Mouse (Mus musculus) hindbrain, embryonic 12.5 days (tissue): ENCODE measurements around the gene Arvcf. TPM values are rescaled to one million over a fixed set of nuclear protein-coding genes. Genes with fewer than 3 reads are reported as not detected.

Experiments
- ATAC-seq: fragments of 200-750 bp; cut with Nextera tagmentation; 2 replicates; pipeline ENCODE4 v1.8.0; 2017; ENCODE audit warnings: moderate TSS enrichment; ENCODE audit not compliant: low FRiP score
- H3K27ac ChIP-seq: fragments of 300-500 bp; sonication (generic); 2 replicates; pipeline ENCODE4 v1.5.1; 2016; ENCODE audit warnings: mild to moderate bottlenecking
- H3K27me3 ChIP-seq: fragments of 300-500 bp; sonication (generic); 2 replicates; pipeline ENCODE4 v1.6.1; 2016; ENCODE audit warnings: mild to moderate bottlenecking
- H3K36me3 ChIP-seq: fragments of 300-500 bp; sonication (generic); 2 replicates; pipeline ENCODE4 v1.6.1; 2016; ENCODE audit warnings: mild to moderate bottlenecking
- H3K4me1 ChIP-seq: fragments of 300-500 bp; sonication (generic); 2 replicates; pipeline ENCODE4 v1.6.1; 2016
- H3K4me2 ChIP-seq: fragments of 300-500 bp; sonication (generic); replicated peaks from 2 replicates; pipeline ENCODE4 v1.6.1; 2016; ENCODE audit warnings: mild to moderate bottlenecking
- H3K4me3 ChIP-seq: fragments of 300-500 bp; sonication (generic); 2 replicates; pipeline ENCODE4 v1.5.1; 2016; ENCODE audit warnings: mild to moderate bottlenecking
- H3K9ac ChIP-seq: fragments of 300-500 bp; sonication (generic); 2 replicates; pipeline ENCODE4 v1.6.1; 2016; ENCODE audit warnings: mild to moderate bottlenecking, moderate library complexity
- H3K9me3 ChIP-seq: fragments of 300-500 bp; sonication (generic); replicated peaks from 2 replicates; pipeline ENCODE4 v1.6.1; 2016; ENCODE audit warnings: mild to moderate bottlenecking
- WGBS: fragments of 180-500 bp; shearing (Covaris S2); methylation state at CpG from one replicate; pipeline ENCODE4 v1.1.7; 2016; 5-methylcytosine and 5-hydroxymethylcytosine counted together
- polyA plus RNA-seq: library from polyadenylated mRNA; unstranded; fragments of >200 nt; fragmentation: Nextera tagmentation; extraction: Ambion mirVana; gene quantifications from 2 replicates; pipeline ENCODE4 v1.2.1, GENCODE M21; 2016

Gene Arvcf
- polyA plus RNA-seq, 1 experiment from 2014 or later = 119 TPM

DNA sequence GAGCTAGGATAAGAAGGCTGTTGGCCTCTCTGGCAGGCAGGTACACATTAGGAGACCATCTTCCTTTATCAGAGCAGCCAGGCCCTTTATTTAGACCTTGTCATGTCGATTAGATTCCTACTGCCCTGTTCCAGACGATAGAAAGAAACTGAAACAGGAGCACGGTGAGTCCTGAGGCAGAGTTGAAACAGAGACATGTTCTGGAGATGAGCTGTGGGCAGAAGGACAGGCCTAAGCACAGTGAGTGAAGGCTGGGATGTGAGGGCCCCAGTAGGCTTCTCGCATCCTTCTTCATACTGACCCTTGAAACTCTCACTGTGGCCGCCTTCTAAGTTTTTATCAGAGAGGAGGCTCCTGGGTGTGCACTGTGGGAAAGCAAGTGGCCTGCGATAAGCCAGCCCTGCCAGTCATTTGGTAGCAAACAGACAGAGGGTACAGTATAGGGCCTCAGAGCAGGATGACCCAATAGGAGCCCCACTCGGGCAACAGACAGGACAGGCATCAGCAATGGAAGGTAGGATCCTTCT, 80.6 kb downstream of the Arvcf start:
- H3K9ac ChIP-seq = no peak overlapping the region
- 92% methylated on average over 7 of the region's 7 CpGs for WGBS
- H3K4me3 ChIP-seq = no peak overlapping the region
- H3K27ac ChIP-seq = no peak overlapping the region
- no peaks in the 10 kb centered on the region for H3K27me3 ChIP-seq
- no peak overlapping the region for H3K4me2 ChIP-seq
- H3K9me3 ChIP-seq = no peaks in the 10 kb centered on the region
- H3K36me3 ChIP-seq = no peaks in the 10 kb centered on the region
- no peak for ATAC-seq
- H3K4me1 ChIP-seq = peaks cover 22% of the 10 kb centered on the region

DNA sequence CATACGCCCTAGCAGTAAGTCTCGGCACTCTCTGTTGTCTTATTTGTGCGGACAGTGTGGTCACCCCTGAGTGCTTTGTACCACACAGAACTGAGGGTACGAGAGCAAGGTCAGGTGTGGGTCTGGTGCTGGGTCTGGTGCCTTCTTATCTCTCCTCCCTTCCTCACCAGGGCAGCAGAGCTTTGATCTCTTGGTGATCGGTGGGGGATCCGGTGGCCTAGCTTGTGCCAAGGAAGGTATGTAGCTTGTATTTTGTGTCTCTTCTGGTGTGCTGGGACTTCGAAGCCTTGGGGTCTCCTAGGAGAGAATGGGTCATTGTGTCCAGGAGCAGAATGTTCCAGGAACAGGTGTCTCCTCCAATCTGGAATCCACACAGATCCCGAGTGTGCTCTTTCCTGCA, 81.7 kb downstream of the Arvcf start:
- no peak overlapping the region for H3K4me3 ChIP-seq
- H3K9me3 ChIP-seq = no peaks in the 10 kb centered on the region
- H3K4me1 ChIP-seq = peaks cover 12% of the 10 kb centered on the region
- H3K9ac ChIP-seq = no peak overlapping the region
- H3K27ac ChIP-seq = no peak overlapping the region
- no peak for ATAC-seq
- H3K36me3 ChIP-seq = no peaks in the 10 kb centered on the region
- no peak overlapping the region for H3K4me2 ChIP-seq
- 87% methylated on average over 8 of the region's 8 CpGs for WGBS
- H3K27me3 ChIP-seq = no peaks in the 10 kb centered on the region

DNA sequence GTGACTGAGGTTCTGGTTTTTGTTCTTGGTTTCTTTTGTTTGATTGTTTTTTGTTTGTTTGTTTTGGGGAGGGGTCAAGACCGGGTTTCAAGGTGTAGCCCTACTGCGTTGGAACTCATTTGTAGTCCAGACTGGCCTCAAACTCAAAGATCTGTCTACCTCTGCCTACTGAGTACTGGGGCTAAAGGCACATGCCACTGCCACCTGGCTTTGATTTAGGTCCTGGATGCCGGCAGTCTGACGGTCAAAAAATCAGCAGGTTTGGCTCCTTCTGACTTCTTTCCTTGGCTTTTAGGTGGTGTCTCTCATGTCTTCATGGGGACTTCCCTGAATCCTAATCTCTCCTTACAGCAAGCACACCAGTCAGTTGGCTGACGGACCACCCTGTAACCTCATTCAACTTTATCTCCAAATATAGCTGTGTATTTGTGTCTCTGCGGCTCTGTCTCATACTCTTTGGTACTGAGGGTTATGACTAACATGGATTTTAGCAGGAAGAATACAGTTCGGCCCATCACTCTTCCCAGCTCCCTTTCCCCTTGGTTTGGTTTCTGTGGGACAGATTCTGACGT, 82.7 kb downstream of the Arvcf start:
- H3K27ac ChIP-seq = no peak overlapping the region
- H3K9ac ChIP-seq = no peak overlapping the region
- H3K4me1 ChIP-seq = peaks cover 3% of the 10 kb centered on the region
- H3K9me3 ChIP-seq = no peaks in the 10 kb centered on the region
- H3K27me3 ChIP-seq = no peaks in the 10 kb centered on the region
- no peak overlapping the region for H3K4me3 ChIP-seq
- no peaks in the 10 kb centered on the region for H3K36me3 ChIP-seq
- ATAC-seq = no peak
- no peak overlapping the region for H3K4me2 ChIP-seq
- WGBS = 75% methylated on average over 8 of the region's 8 CpGs

DNA sequence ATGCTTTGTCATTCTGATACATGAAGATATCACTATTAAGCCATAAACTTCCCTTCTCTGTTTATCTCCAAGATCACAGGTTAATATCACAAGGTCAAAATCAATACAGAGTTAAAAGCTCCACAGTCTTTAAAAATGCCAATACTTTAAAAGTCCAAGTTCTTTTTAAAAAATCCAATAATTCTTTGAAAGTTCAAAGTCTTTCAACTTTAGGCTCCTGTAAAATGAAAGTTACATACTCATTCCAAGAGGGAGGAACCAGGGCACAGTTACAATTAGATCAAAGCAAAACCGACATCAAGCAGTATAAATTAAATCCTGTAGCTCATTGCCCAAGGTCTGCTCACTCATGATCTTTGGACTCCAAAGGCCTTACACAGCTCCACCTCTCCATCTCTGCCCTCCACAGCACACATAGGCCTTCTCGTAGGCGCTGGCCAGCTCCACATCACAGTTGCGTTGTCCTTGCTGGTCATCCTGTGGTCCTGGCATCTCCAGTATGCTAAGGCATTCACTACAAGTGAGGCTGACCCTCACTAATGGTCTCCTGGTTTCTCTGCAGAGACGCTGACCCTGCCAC, 85.4 kb downstream of the Arvcf start:
- Histone ChIP-seq H3K27ac (no peak overlapping the region), H3K36me3 (peaks cover 11% of the 10 kb centered on the region), H3K27me3 (no peaks in the 10 kb centered on the region), H3K9me3 (no peaks in the 10 kb centered on the region), H3K4me1 (no peaks in the 10 kb centered on the region), H3K9ac (no peak overlapping the region), H3K4me3 (no peak overlapping the region), H3K4me2 (no peak overlapping the region)
- no peak for ATAC-seq
- 95% methylated on average over 5 of the region's 5 CpGs for WGBS

DNA sequence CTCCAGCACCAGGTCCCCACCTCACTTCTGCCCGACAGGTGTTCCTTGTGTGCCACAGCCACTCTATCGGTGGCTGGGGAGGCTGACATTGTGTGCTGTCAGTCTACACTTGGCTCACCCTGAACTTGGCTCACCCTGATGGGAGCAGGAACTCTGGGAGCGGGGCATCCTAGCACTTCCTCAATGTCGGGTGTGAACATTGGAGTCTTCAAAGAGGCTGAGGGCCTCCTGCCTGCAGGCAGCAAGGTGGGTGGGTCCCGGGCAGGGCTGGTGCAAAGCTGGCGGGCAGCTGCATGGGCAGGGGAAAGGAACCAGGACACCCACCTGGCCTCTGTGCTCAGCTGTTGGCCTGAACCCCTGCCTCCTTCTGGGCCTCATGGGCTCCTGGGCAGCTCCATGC, 88.1 kb downstream of the Arvcf start:
- H3K36me3 ChIP-seq = peaks cover 14% of the 10 kb centered on the region
- no peak for ATAC-seq
- 83% methylated on average over 5 of the region's 6 CpGs for WGBS

DNA sequence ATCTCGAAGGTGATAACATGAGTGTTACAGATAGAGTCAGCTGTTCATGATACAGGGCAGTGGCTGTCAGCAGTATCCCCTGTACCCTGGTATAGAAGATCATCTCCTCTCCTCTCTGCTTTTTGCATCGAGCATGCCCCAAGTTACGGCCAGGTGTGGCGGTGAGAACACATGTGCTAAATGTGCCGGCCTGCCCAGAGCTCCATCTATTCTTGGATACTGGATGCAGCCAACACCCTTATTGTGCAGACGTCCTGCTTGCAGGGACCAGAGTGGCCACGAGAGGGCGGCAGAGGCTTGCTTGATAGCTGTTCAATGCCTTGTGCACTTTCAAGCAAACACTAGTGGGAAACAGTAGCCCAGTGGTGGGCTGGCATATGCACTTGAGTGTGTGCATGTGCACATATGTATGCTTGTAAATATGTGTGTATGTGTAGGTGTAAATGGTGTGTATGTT, 95.4 kb downstream of the Arvcf start:
- Histone ChIP-seq H3K9me3 (no peaks in the 10 kb centered on the region), H3K9ac (no peak overlapping the region), H3K4me2 (no peak overlapping the region), H3K4me3 (no peak overlapping the region), H3K4me1 (no peaks in the 10 kb centered on the region), H3K27ac (no peak overlapping the region), H3K27me3 (no peaks in the 10 kb centered on the region), H3K36me3 (peaks cover 15% of the 10 kb centered on the region)
- peak; percentile 86 for ATAC-seq
- 24% methylated on average over 8 of the region's 8 CpGs for WGBS

More for the DNA sequence above, 88.1 kb downstream of the Arvcf start:
- Histone ChIP-seq H3K9me3 (no peaks in the 10 kb centered on the region), H3K27ac (no peak overlapping the region), H3K4me2 (no peak overlapping the region), H3K27me3 (no peaks in the 10 kb centered on the region), H3K9ac (no peak overlapping the region), H3K4me1 (no peaks in the 10 kb centered on the region), H3K4me3 (no peak overlapping the region)

DNA sequence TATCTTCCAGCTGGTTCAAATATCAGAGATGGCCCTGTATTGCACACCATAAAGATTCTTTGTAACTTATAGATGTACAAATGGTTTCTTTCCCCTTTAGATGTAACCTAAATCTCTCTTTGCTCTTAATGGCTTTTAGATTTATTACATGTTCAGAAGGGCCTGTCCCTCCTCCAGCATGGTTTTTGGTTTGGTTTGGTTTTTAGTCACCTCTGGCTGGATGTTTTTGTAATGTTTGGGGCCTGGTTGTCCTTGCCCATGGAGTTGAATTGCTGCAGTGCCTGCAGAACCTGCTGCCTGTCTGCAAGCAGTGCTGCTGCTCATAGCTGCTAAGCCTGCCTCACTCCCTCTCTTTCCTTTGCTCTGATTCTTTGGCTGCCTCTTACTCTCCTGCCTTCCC, 99.3 kb downstream of the Arvcf start:
- no peak for ATAC-seq
- Histone ChIP-seq H3K4me1 (no peaks in the 10 kb centered on the region), H3K27ac (no peak overlapping the region)

DNA sequence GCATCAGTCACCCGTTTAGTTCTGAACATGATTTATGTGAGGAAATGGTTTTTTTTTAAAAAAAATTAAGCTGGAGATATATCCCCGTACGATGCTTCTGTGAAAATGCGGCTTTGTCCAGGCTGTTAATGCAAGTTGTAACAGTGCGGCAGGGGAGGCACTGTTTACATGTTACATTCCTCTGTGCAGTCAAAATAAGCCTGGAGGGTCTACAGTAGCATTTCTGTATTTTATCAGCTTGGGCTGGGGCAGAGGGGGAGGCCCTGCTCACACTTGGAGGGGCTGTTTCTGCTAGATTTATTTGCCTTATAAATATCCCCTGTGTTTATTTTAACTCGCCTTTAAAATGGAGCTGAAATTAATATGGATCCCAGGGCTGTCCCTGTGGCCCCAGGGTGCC, 100.1 kb downstream of the Arvcf start:
- 72% methylated on average over 6 of the region's 6 CpGs for WGBS
- peak overlapping the region; percentile 18; the same call in 1 of the 2 replicates for H3K27ac ChIP-seq
- H3K36me3 ChIP-seq = peaks cover 6% of the 10 kb centered on the region; the same call in 1 of the 2 replicates
- no peak overlapping the region for H3K4me2 ChIP-seq
- H3K9me3 ChIP-seq = no peaks in the 10 kb centered on the region
- no peaks in the 10 kb centered on the region for H3K4me1 ChIP-seq
- H3K4me3 ChIP-seq = no peak overlapping the region
- no peak overlapping the region for H3K9ac ChIP-seq
- ATAC-seq = no peak
- H3K27me3 ChIP-seq = 0 out of 2 replicates have a peak, but pooled peaks cover 1% of the 10 kb centered on the region

More for the DNA sequence above, 99.3 kb downstream of the Arvcf start:
- H3K36me3 ChIP-seq = peaks cover 6% of the 10 kb centered on the region; the same call in 1 of the 2 replicates
- H3K4me2 ChIP-seq = no peak overlapping the region
- H3K9me3 ChIP-seq = no peaks in the 10 kb centered on the region
- no peak overlapping the region for H3K9ac ChIP-seq
- no peaks in the 10 kb centered on the region for H3K27me3 ChIP-seq
- H3K4me3 ChIP-seq = no peak overlapping the region

DNA sequence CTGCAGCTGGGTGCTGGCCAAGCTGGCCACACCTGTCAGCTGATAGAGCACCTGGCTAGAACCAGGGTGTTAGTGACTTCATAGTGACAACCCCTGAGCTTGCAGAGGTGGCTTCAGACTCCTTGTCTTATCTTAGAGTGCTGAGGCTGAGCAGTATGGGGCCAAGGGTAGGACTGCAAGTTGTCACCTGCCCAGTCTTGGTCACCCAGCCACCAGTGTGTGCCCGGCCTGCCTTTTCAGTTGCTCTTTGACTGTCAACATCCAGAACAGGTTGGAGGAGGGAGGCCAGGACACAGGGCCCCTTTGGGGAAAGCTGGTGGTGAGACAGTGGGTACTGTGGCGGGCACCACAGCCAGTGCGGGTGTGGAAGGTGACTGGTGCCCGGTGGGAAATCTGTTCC, 101.0 kb downstream of the Arvcf start:
- ATAC-seq = no peak
- WGBS = 98% methylated on average over 3 of the region's 4 CpGs

DNA sequence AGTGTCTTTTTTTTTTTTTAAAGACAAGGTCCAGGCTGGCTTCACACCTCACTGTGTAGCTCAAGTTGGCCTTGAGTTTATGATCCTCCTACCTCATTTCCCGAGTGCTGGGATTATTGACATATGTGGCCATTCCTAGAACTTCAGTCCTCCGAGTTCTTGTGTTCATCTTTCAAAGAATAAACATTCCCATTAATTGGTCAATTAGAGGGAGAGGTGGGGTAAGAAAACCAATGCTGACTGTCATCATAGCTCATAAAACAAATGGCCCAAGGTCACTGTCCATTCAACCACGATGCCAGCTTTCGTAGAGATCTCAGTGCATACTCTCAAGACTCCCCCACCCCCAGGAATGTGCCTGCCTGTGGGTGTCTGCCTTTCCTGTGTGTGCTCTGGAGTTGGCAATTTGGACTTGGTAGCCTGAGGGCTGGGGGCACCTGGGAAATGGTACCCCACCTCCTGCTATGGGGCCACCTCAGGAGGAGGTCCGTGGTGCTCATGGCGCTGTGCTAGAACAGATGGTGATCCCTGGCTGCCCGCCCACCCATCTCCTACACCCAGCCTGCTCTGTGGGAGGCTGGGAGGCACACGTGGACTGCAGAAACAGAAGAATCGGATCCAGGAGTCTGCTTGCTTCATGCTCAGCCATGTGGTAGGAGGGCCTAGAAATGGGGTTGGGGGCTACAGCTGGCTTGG, 103.7 kb downstream of the Arvcf start:
- H3K4me1 ChIP-seq = 0 out of 2 replicates have a peak, but pooled peaks cover 3% of the 10 kb centered on the region
- no peak overlapping the region for H3K4me3 ChIP-seq
- H3K4me2 ChIP-seq = no peak overlapping the region
- no peaks in the 10 kb centered on the region for H3K9me3 ChIP-seq
- H3K9ac ChIP-seq = no peak overlapping the region
- no peak for ATAC-seq
- WGBS = 63% methylated on average over 9 of the region's 9 CpGs
- H3K27me3 ChIP-seq = 0 out of 2 replicates have a peak, but pooled peaks cover 3% of the 10 kb centered on the region
- H3K27ac ChIP-seq = no peak overlapping the region
- peaks cover 2% of the 10 kb centered on the region; the same call in 1 of the 2 replicates for H3K36me3 ChIP-seq

More for the DNA sequence above, 101.0 kb downstream of the Arvcf start:
- H3K27ac ChIP-seq = no peak overlapping the region
- H3K9ac ChIP-seq = no peak overlapping the region
- H3K4me2 ChIP-seq = no peak overlapping the region
- 0 out of 2 replicates have a peak, but pooled peaks cover 3% of the 10 kb centered on the region for H3K4me1 ChIP-seq
- no peak overlapping the region for H3K4me3 ChIP-seq
- no peaks in the 10 kb centered on the region for H3K9me3 ChIP-seq
- 0 out of 2 replicates have a peak, but pooled peaks cover 3% of the 10 kb centered on the region for H3K27me3 ChIP-seq
- peaks cover 6% of the 10 kb centered on the region; the same call in 1 of the 2 replicates for H3K36me3 ChIP-seq

DNA sequence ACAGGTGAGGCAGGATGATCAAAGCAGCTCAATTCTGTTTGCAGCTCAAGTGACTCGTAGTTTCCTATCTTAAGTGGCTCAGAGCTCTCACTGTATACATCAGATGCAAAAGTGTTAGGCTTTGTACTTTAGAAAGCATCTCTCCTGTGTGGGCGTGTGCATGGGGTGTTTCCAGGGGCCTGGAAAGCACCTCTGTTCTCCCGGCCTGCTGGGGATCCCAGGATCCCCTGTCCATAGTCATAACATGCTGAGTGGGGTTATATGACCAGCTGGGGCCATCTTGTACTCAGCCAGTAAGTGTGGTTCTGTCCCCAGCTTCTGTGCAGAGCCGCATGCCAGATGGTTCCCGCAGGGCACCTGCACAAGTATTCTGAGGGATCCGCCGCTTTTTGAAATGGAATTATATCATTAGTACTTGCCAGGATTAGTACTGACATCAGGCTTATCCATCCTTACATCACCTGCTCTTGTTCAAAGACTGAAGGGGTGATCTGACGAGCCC, 104.4 kb downstream of the Arvcf start:
- no peak for ATAC-seq
- no peak overlapping the region for H3K27ac ChIP-seq
- no peak overlapping the region for H3K4me3 ChIP-seq
- no peak overlapping the region for H3K9ac ChIP-seq
- H3K9me3 ChIP-seq = no peaks in the 10 kb centered on the region
- 85% methylated on average over 8 of the region's 8 CpGs for WGBS
- H3K27me3 ChIP-seq = 0 out of 2 replicates have a peak, but pooled peaks cover 3% of the 10 kb centered on the region
- no peak overlapping the region for H3K4me2 ChIP-seq
- H3K4me1 ChIP-seq = 0 out of 2 replicates have a peak, but pooled peaks cover 3% of the 10 kb centered on the region
- peaks cover 7% of the 10 kb centered on the region; the same call in 1 of the 2 replicates for H3K36me3 ChIP-seq

DNA sequence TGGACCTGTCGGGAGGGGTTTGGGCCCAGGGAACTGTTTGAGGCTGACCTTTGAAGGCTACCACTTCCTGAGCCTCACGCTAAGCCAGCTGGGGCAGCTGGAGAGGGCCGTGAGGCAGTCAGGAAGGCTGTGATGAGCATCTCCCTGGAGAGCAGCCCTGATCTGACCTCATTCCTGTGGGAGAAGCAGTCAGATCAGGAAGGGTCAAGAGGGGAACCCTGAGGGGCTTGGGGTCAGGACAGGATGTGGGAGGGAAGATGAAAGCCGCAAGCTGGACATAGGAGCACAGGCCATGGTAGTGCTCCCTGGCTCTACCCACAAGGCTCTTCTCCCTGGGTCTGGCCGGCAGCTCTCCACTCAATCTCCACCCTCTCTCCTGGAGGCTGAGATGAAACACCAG, 105.9 kb downstream of the Arvcf start:
- no peak overlapping the region for H3K9ac ChIP-seq
- H3K27ac ChIP-seq = no peak overlapping the region
- H3K4me1 ChIP-seq = peaks cover 4% of the 10 kb centered on the region
- no peak overlapping the region for H3K4me3 ChIP-seq
- no peak overlapping the region for H3K4me2 ChIP-seq
- H3K27me3 ChIP-seq = peaks cover 4% of the 10 kb centered on the region
- H3K9me3 ChIP-seq = no peaks in the 10 kb centered on the region
- 37% methylated on average over 5 of the region's 5 CpGs for WGBS
- H3K36me3 ChIP-seq = peaks cover 7% of the 10 kb centered on the region; the same call in 1 of the 2 replicates
- ATAC-seq = no peak
